Mouse (Mus musculus) hindbrain, embryonic 14.5 days (tissue): ENCODE data around the gene Emc10. TPM values are rescaled to one million over a fixed set of nuclear protein-coding genes. Genes with fewer than 3 reads are reported as not detected.

Experiments used
- ATAC-seq: fragments of 200-750 bp; cut with Nextera tagmentation; 2 replicates; pipeline ENCODE4 v1.8.0; 2017; ENCODE audit warnings: moderate number of reproducible peaks, mild to moderate bottlenecking, moderate TSS enrichment, moderate library complexity; ENCODE audit not compliant: low FRiP score
- DNase-seq: peaks from one replicate; pipeline ENCODE4 v3.0.0-alpha.2; 2015; ENCODE audit warnings: low spot score
- H3K27ac ChIP-seq: fragments of 300-500 bp; sonication (generic); 2 replicates; pipeline ENCODE4 v1.5.1; 2014; ENCODE audit warnings: mild to moderate bottlenecking, moderate library complexity
- H3K27me3 ChIP-seq: fragments of 300-500 bp; sonication (generic); 2 replicates; pipeline ENCODE4 v1.6.1; 2014; ENCODE audit warnings: mild to moderate bottlenecking, low read length, mixed read lengths; ENCODE audit not compliant: control insufficient read depth, insufficient read depth
- H3K36me3 ChIP-seq: fragments of 300-500 bp; sonication (generic); replicated peaks from 2 replicates; pipeline ENCODE4 v1.6.1; 2014; ENCODE audit not compliant: control insufficient read depth, insufficient read depth
- H3K4me1 ChIP-seq: fragments of 300-500 bp; sonication (generic); replicated peaks from 2 replicates; pipeline ENCODE4 v1.6.1; 2014; ENCODE audit warnings: antibody characterized with exemption, low read length, mixed read lengths; ENCODE audit not compliant: control insufficient read depth, insufficient read depth
- H3K4me2 ChIP-seq: fragments of 300-500 bp; sonication (generic); replicated peaks from 2 replicates; pipeline ENCODE4 v1.6.1; 2014; ENCODE audit warnings: mild to moderate bottlenecking, moderate library complexity
- H3K4me3 ChIP-seq: fragments of 300-500 bp; sonication (generic); replicated peaks from 2 replicates; pipeline ENCODE4 v1.5.1; 2014; ENCODE audit warnings: mild to moderate bottlenecking, low read length
- H3K9ac ChIP-seq: fragments of 300-500 bp; sonication (generic); 2 replicates; pipeline ENCODE4 v1.6.1; 2014
- H3K9me3 ChIP-seq: fragments of 300-500 bp; sonication (generic); 2 replicates; pipeline ENCODE4 v1.6.1; 2016; ENCODE audit warnings: low read length; ENCODE audit not compliant: control insufficient read depth
- WGBS: fragments of 180-500 bp; shearing (Covaris S2); extraction: QIAGEN DNeasy Blood & Tissue Kit; methylation state at CpG from one replicate; pipeline ENCODE4 v1.1.7; 2014; 5-methylcytosine and 5-hydroxymethylcytosine counted together
- polyA plus RNA-seq: library from polyadenylated mRNA; unstranded; fragments of >200 nt; fragmentation: Nextera tagmentation; extraction: Ambion mirVana; gene quantifications from 2 replicates; pipeline ENCODE4 v1.2.1, GENCODE M21; 2014

Emc10 gene
- polyA plus RNA-seq, 1 experiment from 2014 or later, result 167 TPM

DNA sequence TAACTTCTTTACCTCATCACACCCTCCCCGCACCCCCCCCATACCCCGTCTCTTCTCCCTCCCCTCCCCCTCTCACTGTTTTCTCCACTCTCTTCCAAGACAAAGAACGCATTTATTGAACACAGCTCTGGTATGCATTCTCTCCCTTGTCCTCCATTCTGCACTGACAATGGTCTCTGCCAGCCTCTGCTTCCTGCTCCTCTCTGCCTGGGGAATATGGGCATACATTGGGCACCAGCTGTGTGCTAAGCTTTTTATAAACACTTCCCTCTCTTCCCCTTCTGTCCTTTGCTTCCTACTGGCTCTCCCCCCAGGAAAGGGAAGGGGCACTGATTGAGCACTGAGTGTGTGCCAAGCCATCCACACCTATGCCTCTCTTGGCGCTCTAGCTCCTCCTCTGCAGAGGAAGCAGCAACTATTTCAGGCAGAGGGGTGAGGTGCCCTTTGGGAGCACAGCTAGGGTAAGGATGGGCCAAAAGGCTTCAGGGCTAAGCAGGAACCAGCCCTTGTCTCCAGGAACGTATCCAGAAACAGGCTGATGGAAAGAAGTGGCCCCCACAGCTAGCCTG is 21.2 kb downstream of the Emc10 start:
- no peaks in the 10 kb centered on the region for H3K9me3 ChIP-seq
- peak overlapping the region; percentile 29 for H3K27ac ChIP-seq
- no peak overlapping the region for H3K9ac ChIP-seq
- H3K27me3 ChIP-seq, result peaks cover 31% of the 10 kb centered on the region
- DNase-seq, result no peak
- no peak for ATAC-seq
- no peak overlapping the region for H3K4me3 ChIP-seq
- no peak overlapping the region for H3K4me2 ChIP-seq
- WGBS, result 24% methylated on average over 5 of the region's 5 CpGs
- H3K4me1 ChIP-seq, result peaks cover 22% of the 10 kb centered on the region
- no peaks in the 10 kb centered on the region for H3K36me3 ChIP-seq

DNA sequence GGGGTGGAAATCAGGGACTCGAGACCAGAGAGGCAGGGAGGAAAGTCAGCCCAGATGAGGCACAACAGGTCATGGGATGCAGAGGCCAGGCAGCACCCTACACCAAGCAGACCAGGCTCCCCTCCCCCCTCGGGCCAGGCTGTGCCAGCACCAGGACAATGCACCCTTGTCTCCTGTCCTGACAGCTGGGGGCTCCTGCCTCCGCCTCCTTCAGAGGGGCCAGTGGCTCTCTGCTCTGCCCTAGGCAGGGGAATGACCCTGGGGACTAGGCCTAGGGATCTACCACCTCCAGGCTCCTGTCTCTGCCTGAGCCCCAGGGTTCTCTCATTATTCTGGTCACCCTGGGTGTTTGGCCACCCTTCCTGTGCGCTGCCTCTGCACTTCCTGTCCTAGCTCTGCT is 21.9 kb downstream of the Emc10 start:
- DNase-seq, result no peak
- no peak overlapping the region for H3K4me2 ChIP-seq
- WGBS, result 17% methylated on average over 4 of the region's 4 CpGs
- H3K9ac ChIP-seq, result no peak overlapping the region
- peak; percentile 73 for ATAC-seq
- H3K4me1 ChIP-seq, result peaks cover 25% of the 10 kb centered on the region
- peak overlapping the region; percentile 29 for H3K27ac ChIP-seq
- H3K27me3 ChIP-seq, result peaks cover 28% of the 10 kb centered on the region
- no peaks in the 10 kb centered on the region for H3K9me3 ChIP-seq
- H3K36me3 ChIP-seq, result no peaks in the 10 kb centered on the region
- H3K4me3 ChIP-seq, result no peak overlapping the region

DNA sequence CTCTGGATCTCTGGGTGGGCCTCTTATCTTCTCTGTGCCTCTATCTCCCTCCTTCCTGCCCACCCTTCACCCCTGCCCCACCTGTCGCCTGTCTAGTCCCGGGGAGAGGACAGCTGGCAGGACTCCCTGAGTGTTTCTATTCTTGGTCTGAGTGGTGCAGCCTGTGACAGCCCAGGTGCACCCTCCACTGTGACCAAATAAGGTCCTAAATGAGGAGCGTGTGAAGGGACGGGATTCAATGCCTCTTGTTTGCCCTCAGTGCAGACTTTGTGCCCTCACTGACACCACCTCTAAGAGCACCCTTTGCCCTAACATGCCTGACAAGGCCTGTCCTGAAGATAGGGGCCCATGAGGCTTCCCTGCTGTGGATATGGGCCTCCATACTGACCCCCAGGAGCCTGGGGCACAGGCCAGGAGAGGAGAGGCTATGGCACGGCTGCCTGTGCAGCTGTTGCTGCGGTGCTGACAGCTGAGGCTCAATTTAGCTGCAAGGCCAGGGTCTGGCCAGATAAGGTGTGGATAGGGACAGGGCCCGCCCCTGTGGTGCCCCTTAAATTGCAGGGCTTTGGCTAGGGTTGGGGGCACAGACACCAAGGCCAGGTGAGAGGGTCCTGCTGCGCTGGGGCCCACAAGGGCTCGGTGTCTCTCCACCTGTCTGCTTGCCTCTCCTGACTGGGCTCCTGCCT is 23.2 kb downstream of the Emc10 start:
- Histone ChIP-seq H3K27me3 (peaks cover 16% of the 10 kb centered on the region), H3K9ac (no peak overlapping the region; the same call in 1 of the 2 replicates), H3K9me3 (no peaks in the 10 kb centered on the region), H3K4me1 (peaks cover 38% of the 10 kb centered on the region), H3K27ac (0 out of 2 replicates have a peak overlapping the region, but pooled peaks have one; percentile 29), H3K4me3 (no peak overlapping the region), H3K36me3 (no peaks in the 10 kb centered on the region), H3K4me2 (no peak overlapping the region)
- ATAC-seq (no peak), DNase-seq (no peak)
- 66% methylated on average over 9 of the region's 9 CpGs for WGBS

DNA sequence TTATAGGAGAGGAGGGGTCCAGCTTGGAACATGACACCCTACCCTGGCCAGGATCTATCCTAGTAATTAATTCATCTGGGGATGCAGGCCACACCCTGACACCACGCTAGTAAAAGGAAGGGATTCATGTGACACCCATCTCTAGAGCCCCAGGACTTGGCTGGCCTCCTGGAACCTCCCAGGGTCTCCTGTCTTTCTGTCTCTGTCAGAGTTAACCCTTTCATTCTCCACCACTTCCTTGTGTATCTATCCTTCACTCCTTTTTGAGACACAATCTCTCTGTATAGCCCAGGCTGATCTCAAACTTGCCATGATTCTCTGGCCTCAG is 23.8 kb downstream of the Emc10 start:
- peaks cover 11% of the 10 kb centered on the region for H3K27me3 ChIP-seq
- no peaks in the 10 kb centered on the region for H3K9me3 ChIP-seq
- no peak for ATAC-seq
- no peak overlapping the region; the same call in 1 of the 2 replicates for H3K9ac ChIP-seq
- no peak overlapping the region for H3K27ac ChIP-seq
- no peaks in the 10 kb centered on the region for H3K36me3 ChIP-seq
- WGBS, result 31% methylated on average over 1 of the region's 1 CpGs
- H3K4me1 ChIP-seq, result peaks cover 38% of the 10 kb centered on the region
- DNase-seq, result no peak
- H3K4me2 ChIP-seq, result no peak overlapping the region
- no peak overlapping the region for H3K4me3 ChIP-seq

DNA sequence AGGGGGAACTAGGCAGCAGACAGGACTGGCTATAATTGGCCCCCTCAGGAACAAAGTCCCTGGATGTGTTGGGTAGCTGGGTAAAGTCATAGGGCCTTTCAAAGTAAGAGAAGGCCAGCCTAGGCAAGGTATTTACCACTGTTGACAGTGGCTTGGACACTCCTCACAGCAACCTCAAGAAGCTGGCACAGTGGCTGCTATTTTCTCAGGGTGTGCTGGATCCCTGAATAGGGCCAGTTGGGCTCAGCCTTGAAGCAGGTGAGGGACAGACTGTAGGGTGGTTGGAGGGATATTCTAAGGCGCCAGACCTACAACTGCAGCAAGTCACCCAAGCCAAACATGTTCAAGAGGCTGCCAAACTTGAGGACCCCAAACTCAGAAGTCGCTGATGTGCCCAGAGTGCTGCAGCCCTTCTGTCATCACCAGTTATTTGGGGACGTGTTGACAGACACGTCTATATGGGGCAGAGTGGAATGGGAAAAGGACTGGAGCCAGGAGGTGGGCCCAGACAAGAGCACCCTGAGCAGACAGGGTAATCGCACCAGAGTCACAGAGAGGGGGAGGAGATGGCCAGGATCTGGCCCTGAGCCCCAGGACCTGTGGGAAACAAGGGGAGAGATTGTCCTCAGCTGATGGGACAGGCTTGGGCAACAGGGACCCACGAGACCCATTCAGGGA is 24.3 kb downstream of the Emc10 start:
- Histone ChIP-seq H3K36me3 (no peaks in the 10 kb centered on the region), H3K27ac (no peak overlapping the region), H3K27me3 (peaks cover 6% of the 10 kb centered on the region; the same call in 1 of the 2 replicates), H3K4me3 (no peak overlapping the region), H3K9ac (no peak overlapping the region; the same call in 1 of the 2 replicates), H3K9me3 (no peaks in the 10 kb centered on the region), H3K4me1 (peaks cover 38% of the 10 kb centered on the region), H3K4me2 (no peak overlapping the region)
- DNase-seq, result no peak
- no peak for ATAC-seq
- 48% methylated on average over 6 of the region's 6 CpGs for WGBS

DNA sequence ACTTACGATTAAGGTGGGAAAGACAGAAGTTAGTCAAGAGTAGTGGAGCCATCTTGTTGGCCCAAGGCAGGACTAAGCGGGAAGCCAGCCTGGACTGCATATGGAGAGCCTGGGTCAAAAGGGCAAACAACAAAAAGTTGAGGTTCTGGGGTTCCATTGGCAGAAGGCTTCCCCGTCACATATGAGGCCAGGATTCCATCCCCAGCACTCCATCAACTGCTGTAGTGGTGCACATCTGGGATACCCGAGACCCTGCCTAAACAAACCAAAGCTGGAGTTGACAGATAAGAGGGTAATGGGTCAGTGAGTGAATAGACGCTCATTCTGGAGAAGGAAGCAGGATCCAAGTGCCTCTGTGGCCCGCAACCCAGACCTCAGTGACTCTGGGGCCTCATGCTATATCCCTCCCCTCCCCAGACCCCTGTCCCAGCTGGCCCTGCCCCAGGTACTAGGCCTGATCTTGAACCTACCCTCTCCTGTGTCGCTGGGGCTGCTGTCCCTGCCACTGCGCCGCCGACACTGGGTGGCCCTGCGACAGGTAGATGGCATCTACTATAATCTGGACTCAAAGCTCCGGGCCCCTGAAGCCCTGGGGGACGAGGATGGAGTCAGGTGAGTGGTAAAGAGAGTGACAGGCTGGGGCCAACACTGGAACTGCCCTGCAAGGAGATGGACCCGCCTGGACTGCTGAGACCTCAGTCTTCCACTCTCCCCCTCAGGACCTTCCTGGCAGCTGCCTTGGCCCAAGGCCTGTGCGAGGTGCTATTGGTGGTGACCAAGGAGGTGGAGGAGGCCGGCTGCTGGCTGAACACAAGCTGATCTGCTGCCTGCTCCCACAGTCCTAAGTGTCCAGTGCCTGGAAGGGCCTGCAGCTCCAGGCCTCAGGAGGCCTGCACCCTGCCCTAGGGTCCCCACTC is 25.4 kb downstream of the Emc10 start:
- Histone ChIP-seq H3K9me3 (no peaks in the 10 kb centered on the region), H3K27ac (no peak overlapping the region), H3K4me2 (no peak overlapping the region), H3K9ac (no peak overlapping the region), H3K27me3 (no peaks in the 10 kb centered on the region), H3K4me1 (peaks cover 38% of the 10 kb centered on the region), H3K36me3 (no peaks in the 10 kb centered on the region), H3K4me3 (no peak overlapping the region)
- WGBS, result 90% methylated on average over 16 of the region's 16 CpGs
- no peak for ATAC-seq
- no peak for DNase-seq

DNA sequence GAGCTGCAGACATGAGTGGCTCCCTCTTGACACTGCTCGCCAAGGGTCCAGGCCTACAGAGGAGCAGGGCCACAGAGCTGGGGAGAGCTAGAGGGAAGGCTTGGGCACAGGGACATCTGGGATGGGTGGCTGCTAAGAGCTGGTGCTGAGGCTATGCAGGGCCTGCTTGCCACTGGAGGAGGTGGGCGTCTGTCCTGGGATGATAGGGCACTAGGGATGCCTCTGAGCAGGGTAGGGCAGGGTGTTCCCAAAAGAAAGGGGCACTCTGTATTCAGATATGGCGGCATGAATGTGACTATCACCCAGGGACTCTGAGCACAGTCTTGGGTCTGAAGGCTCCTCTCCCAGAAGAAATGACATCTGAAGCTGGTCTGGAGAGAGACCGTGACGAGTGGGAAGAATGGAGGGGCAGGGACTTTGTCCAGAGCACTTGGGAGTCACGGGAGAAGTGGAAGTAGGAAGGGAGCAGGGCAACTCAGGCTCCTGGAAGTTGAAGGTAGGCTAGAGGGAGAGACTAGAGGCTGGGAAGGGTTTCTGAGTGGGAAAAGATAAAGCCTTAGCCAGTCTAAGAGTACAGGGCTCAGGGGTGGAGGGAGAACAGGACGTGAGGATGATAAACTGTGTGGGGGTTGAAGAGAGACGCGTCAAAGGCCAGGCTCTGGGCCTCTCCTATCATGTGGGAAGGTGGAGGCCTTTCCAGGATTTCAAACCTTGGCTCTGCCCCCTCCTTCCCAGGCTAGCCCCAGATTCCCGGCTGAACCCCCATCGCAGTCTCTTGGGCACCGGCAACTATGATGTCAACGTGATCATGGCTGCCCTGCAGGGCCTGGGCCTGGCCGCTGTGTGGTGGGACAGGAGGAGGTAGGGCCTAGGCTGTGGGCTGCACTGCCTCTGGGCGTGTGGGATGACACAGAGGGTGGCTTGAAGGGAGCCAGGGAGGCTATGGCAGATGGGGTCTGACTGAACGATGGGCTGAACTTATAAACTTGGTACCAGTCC is 26.4 kb downstream of the Emc10 start:
- 0 out of 2 replicates have a peak overlapping the region, but pooled peaks have one; percentile 65 for H3K4me2 ChIP-seq
- peak overlapping the region; percentile 93; the same call in 1 of the 2 replicates for H3K27ac ChIP-seq
- ATAC-seq (no peak), DNase-seq (no peak)
- WGBS, result 90% methylated on average over 16 of the region's 16 CpGs
- H3K4me1 ChIP-seq, result peaks cover 37% of the 10 kb centered on the region
- no peak overlapping the region for H3K4me3 ChIP-seq
- H3K9me3 ChIP-seq, result no peaks in the 10 kb centered on the region
- no peaks in the 10 kb centered on the region for H3K36me3 ChIP-seq
- peak overlapping the region; percentile 28; the same call in 1 of the 2 replicates for H3K9ac ChIP-seq
- H3K27me3 ChIP-seq, result no peaks in the 10 kb centered on the region

DNA sequence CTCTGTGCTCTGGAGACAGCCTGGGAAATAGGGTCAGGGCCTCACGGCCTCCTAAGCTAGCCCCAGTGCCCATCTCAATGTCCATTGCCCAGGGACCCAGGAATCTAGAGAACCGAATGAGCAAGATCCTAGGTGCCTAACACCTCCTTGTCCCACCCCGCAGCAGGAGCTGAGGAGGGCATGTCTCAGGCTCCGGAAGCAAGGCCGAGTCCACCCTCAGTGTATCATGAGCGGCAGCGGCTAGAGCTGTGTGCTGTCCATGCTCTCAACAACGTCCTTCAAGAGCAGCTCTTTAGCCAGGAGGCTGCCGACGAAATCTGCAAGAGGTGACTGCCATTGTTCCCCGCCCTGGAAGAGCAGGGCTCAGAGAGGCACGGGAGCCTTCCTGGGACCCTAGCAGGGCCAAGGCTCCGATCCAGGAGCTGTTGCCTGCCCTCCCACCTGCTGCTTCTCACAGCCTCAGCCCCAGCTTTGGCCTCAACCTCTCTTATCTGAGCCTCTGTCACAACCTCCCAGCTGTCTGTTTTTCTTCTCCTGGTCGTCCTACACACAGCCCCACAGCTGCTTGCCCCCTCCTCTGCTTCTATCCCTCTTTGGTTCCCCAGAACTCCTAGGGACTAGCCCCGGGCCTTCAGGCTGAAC is 27.6 kb downstream of the Emc10 start:
- DNase-seq (no peak), ATAC-seq (no peak)
- Histone ChIP-seq H3K9ac (peak overlapping the region; percentile 61), H3K27me3 (no peaks in the 10 kb centered on the region), H3K27ac (peak overlapping the region; percentile 93), H3K4me2 (peak overlapping the region; percentile 65), H3K4me3 (peak overlapping the region; percentile 43), H3K36me3 (peaks cover 5% of the 10 kb centered on the region), H3K9me3 (no peaks in the 10 kb centered on the region), H3K4me1 (peaks cover 40% of the 10 kb centered on the region)
- WGBS, result 50% methylated on average over 15 of the region's 15 CpGs
